Mouse (Mus musculus): Measurements from ENCODE around the gene Dpp3. TPM values are rescaled to one million over a fixed set of nuclear protein-coding genes. Genes with fewer than 3 reads are reported as not detected.
A peak's percentile ranks its signal among the peaks of the same experiment; 100 is the strongest.
"Not testable (repeated sequence)": the region's sequence is repeated elsewhere in the genome, so short reads cannot be mapped to it uniquely, and the experiment has no call there.

Gene Dpp3
- polyA plus RNA-seq (2015; fragmentation: Nextera tagmentation; extraction: Ambion mirVana): 108 and 109 TPM in 2 replicates

- peak within 1 kb of the TSS; percentile 73 for H3K4me3 ChIP-seq (ENCODE audit: low read depth, low read length)
- no peaks in the 10 kb centered on the region for H3K27me3 ChIP-seq (ENCODE audit: control insufficient read depth, insufficient read depth, low read depth, low read length)
- ATAC-seq: peak; percentile 97
- H3K4me1 ChIP-seq (ENCODE audit: control insufficient read depth, insufficient read depth, low read length): peaks cover 19% of the 10 kb centered on the region
- WGBS: 0% methylated on average over 32 of the region's 32 CpGs
- H3K27ac ChIP-seq (ENCODE audit: low read length): peak within 1 kb of the TSS; percentile 66
- H3K4me2 ChIP-seq (ENCODE audit: low read length): peak within 1 kb of the TSS; percentile 77
- H3K9me3 ChIP-seq (replicated peaks; ENCODE audit: control insufficient read depth, low read length, poor library complexity, severe bottlenecking): no peaks in the 10 kb centered on the region
- H3K36me3 ChIP-seq (ENCODE audit: control insufficient read depth, insufficient read depth, low read length): peaks cover 11% of the 10 kb centered on the region; the same call in 1 of the 2 replicates
- peak within 1 kb of the TSS; percentile 59 for H3K9ac ChIP-seq (ENCODE audit: low read depth, low read length)
Measured at GRCm38 (mm10) chr19:4927904-4928531, at the start of gene Dpp3. Dpp3 (minus strand) TSS chr19:4928287.

DNA sequence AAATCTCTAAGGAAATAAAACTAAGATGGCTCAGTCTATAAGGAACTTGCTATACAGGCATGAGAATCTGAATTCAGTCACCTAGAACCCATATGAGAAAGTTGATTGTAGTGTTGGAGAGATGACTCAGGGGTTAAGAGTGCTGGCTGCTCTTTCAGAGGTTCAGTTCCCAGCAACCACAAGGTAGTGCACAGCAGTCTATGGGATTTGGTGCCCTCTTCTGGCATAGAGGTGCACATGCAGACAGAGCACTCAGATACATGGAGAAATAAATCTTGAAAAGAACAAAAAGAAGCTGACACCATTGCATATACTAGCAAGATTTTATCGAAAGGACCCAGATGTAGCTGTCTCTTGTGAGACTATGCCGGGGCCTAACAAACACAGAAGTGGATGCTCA, 40.1 kb upstream of the Dpp3 start:
- no peak overlapping the region for H3K4me2 ChIP-seq (ENCODE audit: low read length)
- no peaks in the 10 kb centered on the region for H3K4me1 ChIP-seq (ENCODE audit: control insufficient read depth, insufficient read depth, low read length)
- 89% methylated on average over 2 of the region's 2 CpGs for WGBS
- no peak overlapping the region for H3K4me3 ChIP-seq (ENCODE audit: low read depth, low read length)
- no peaks in the 10 kb centered on the region for H3K27me3 ChIP-seq (ENCODE audit: control insufficient read depth, insufficient read depth, low read depth, low read length)
- ATAC-seq: no peak
- H3K9ac ChIP-seq (ENCODE audit: low read depth, low read length): no peak overlapping the region
- no peaks in the 10 kb centered on the region for H3K9me3 ChIP-seq (replicated peaks; ENCODE audit: control insufficient read depth, low read length, poor library complexity, severe bottlenecking)
- no peak overlapping the region for H3K27ac ChIP-seq (ENCODE audit: low read length)
- peaks cover 11% of the 10 kb centered on the region for H3K36me3 ChIP-seq (ENCODE audit: control insufficient read depth, insufficient read depth, low read length)

DNA sequence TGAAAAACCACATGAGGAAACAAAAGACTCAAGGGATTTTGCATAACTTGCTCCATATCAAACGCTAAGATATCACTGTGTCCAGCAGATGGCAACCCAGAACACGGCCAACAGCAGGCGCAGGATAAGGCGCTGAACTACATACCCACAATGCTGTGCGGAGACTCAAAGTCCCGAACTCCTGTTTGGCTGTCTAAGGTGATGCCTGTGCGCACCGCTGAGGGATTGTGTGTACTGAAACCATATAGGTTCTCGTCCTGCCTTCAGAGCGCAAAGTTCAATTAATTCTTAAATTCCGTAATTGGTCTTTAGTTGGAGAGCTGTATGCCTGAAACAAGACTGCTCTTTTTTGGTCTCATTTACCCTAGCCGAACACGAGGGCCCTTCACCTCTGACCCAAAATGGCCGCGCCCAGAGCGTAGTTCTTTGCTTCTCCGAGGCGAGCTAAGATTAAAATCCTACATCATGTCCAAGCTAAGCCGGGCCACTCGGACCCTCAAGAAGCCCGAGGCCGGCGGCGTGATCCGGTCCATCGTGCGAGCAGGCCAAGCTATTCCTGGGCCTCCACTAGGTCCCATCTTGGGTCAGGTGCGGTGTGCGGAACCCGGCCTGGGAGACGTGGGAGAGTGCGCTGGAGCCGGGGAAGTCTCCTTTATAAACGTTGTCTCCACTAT, 34.0 kb upstream of the Dpp3 start, which contains the start of gene Mrpl11:
TSS of gene Mrpl11 (plus strand) at position 220 of the 674 bp plus-strand sequence.
- H3K27ac ChIP-seq (ENCODE audit: low read length): peak within 1 kb of the TSS; percentile 89
- H3K9ac ChIP-seq (ENCODE audit: low read depth, low read length): peak within 1 kb of the TSS; percentile 86
- H3K4me3 ChIP-seq (ENCODE audit: low read depth, low read length): peak within 1 kb of the TSS; percentile 85
- no peaks in the 10 kb centered on the region for H3K9me3 ChIP-seq (replicated peaks; ENCODE audit: control insufficient read depth, low read length, poor library complexity, severe bottlenecking)
- WGBS: under 1% methylated on average over 34 of the region's 34 CpGs
- peaks cover 8% of the 10 kb centered on the region for H3K4me1 ChIP-seq (ENCODE audit: control insufficient read depth, insufficient read depth, low read length)
- H3K4me2 ChIP-seq (ENCODE audit: low read length): peak within 1 kb of the TSS; percentile 70
- no peaks in the 10 kb centered on the region for H3K27me3 ChIP-seq (ENCODE audit: control insufficient read depth, insufficient read depth, low read depth, low read length)
- peaks cover 11% of the 10 kb centered on the region for H3K36me3 ChIP-seq (ENCODE audit: control insufficient read depth, insufficient read depth, low read length)
- ATAC-seq: peak; percentile 98

DNA sequence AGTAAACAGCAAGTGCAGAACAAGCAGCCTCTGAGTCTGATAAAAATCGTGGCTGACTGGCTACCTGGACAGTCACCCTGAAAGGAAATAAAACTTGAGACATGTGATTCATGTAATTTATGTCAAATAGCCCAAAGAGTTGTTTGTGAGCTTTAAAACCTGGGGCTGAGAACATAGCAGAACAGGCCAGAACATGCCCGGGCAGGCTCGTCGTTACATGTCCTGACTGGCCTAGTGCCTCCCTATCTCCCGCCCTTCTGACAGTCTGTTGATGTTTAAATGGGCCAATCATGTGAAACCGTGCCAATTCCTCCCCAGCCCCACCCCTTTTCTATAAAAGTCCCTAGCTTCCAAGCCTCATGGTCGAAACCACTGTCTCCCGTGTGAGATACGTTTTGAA, 20.6 kb upstream of the Dpp3 start:
- not testable (repeated sequence) for H3K9ac ChIP-seq (ENCODE audit: low read depth, low read length); H3K4me2 ChIP-seq (ENCODE audit: low read length); H3K4me3 ChIP-seq (ENCODE audit: low read depth, low read length); ATAC-seq; H3K27ac ChIP-seq (ENCODE audit: low read length); H3K27me3 ChIP-seq (ENCODE audit: control insufficient read depth, insufficient read depth, low read depth, low read length); H3K4me1 ChIP-seq (ENCODE audit: control insufficient read depth, insufficient read depth, low read length); H3K36me3 ChIP-seq (ENCODE audit: control insufficient read depth, insufficient read depth, low read length); H3K9me3 ChIP-seq (replicated peaks; ENCODE audit: control insufficient read depth, low read length, poor library complexity, severe bottlenecking)
- WGBS: 88% methylated on average over 9 of the region's 9 CpGs

DNA sequence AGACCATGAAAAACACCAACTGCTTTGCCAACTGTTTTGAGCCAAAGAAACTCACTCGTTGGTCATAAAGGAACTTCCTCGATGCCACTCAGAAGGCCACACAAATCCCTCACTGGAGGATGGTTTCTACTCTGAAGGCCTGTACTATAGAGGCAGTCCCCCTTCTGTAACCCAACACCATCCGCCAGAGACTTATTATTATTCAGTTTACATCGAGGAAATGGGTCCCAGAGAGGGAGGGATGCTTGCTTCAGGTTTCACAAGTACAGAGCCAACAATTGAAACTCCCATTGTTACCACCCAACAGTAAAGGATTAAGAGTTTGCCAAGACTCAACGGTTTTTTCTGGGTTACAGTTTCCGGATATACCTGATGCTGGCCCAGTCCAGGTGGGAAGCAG, 17.5 kb upstream of the Dpp3 start:
- Histone ChIP-seq H3K27ac (ENCODE audit: low read length) (no peak overlapping the region), H3K4me1 (ENCODE audit: control insufficient read depth, insufficient read depth, low read length) (peaks cover 11% of the 10 kb centered on the region), H3K9ac (ENCODE audit: low read depth, low read length) (no peak overlapping the region), H3K4me3 (ENCODE audit: low read depth, low read length) (no peak overlapping the region), H3K27me3 (ENCODE audit: control insufficient read depth, insufficient read depth, low read depth, low read length) (no peaks in the 10 kb centered on the region), H3K4me2 (ENCODE audit: low read length) (no peak overlapping the region), H3K9me3 (replicated peaks; ENCODE audit: control insufficient read depth, low read length, poor library complexity, severe bottlenecking) (no peaks in the 10 kb centered on the region), H3K36me3 (ENCODE audit: control insufficient read depth, insufficient read depth, low read length) (no peaks in the 10 kb centered on the region)
- WGBS: 47% methylated on average over 6 of the region's 6 CpGs
- ATAC-seq: no peak

- H3K27me3 ChIP-seq (ENCODE audit: control insufficient read depth, insufficient read depth, low read depth, low read length): no peaks in the 10 kb centered on the region
- peak overlapping the region; percentile 82 for H3K27ac ChIP-seq (ENCODE audit: low read length)
- peak; percentile 74 for ATAC-seq
Measured at GRCm38 (mm10) chr19:4943253-4943588, 15.1 kb upstream of the Dpp3 start.

GRCm38 (mm10) chr19:4942551-4943252, 14.6 kb upstream of the Dpp3 start, which contains the start of gene Peli3:
Peli3 (minus strand) TSS chr19:4943127.
- Histone ChIP-seq H3K4me3 (ENCODE audit: low read depth, low read length) (peak within 1 kb of the TSS; percentile 70), H3K27ac (ENCODE audit: low read length) (peak within 1 kb of the TSS; percentile 82), H3K27me3 (ENCODE audit: control insufficient read depth, insufficient read depth, low read depth, low read length) (no peaks in the 10 kb centered on the region), H3K4me1 (ENCODE audit: control insufficient read depth, insufficient read depth, low read length) (peaks cover 11% of the 10 kb centered on the region), H3K4me2 (ENCODE audit: low read length) (peak within 1 kb of the TSS; percentile 68), H3K9ac (ENCODE audit: low read depth, low read length) (peak within 1 kb of the TSS; percentile 83), H3K36me3 (ENCODE audit: control insufficient read depth, insufficient read depth, low read length) (peaks cover 3% of the 10 kb centered on the region; the same call in 1 of the 2 replicates), H3K9me3 (replicated peaks; ENCODE audit: control insufficient read depth, low read length, poor library complexity, severe bottlenecking) (no peaks in the 10 kb centered on the region)
- under 1% methylated on average over 54 of the region's 55 CpGs for WGBS
- peak; percentile 94 for ATAC-seq

More at GRCm38 (mm10) chr19:4943253-4943588, 15.1 kb upstream of the Dpp3 start:
- Histone ChIP-seq H3K36me3 (ENCODE audit: control insufficient read depth, insufficient read depth, low read length) (no peaks in the 10 kb centered on the region), H3K4me1 (ENCODE audit: control insufficient read depth, insufficient read depth, low read length) (peaks cover 11% of the 10 kb centered on the region), H3K9me3 (replicated peaks; ENCODE audit: control insufficient read depth, low read length, poor library complexity, severe bottlenecking) (no peaks in the 10 kb centered on the region), H3K9ac (ENCODE audit: low read depth, low read length) (peak overlapping the region; percentile 83), H3K4me2 (ENCODE audit: low read length) (peak overlapping the region; percentile 68), H3K4me3 (ENCODE audit: low read depth, low read length) (peak overlapping the region; percentile 70)
- 7% methylated on average over 13 of the region's 13 CpGs for WGBS

GRCm38 (mm10) chr19:4937444-4938310, 9.6 kb upstream of the Dpp3 start:
- H3K27me3 ChIP-seq (ENCODE audit: control insufficient read depth, insufficient read depth, low read depth, low read length): no peaks in the 10 kb centered on the region
- H3K36me3 ChIP-seq (ENCODE audit: control insufficient read depth, insufficient read depth, low read length): peaks cover 23% of the 10 kb centered on the region; the same call in 1 of the 2 replicates
- 86% methylated on average over 17 of the region's 17 CpGs for WGBS
- no peak overlapping the region for H3K27ac ChIP-seq (ENCODE audit: low read length)
- no peak overlapping the region for H3K9ac ChIP-seq (ENCODE audit: low read depth, low read length)
- no peak overlapping the region for H3K4me3 ChIP-seq (ENCODE audit: low read depth, low read length)
- H3K4me2 ChIP-seq (ENCODE audit: low read length): no peak overlapping the region
- no peak for ATAC-seq
- peaks cover 9% of the 10 kb centered on the region for H3K4me1 ChIP-seq (ENCODE audit: control insufficient read depth, insufficient read depth, low read length)
- no peaks in the 10 kb centered on the region for H3K9me3 ChIP-seq (replicated peaks; ENCODE audit: control insufficient read depth, low read length, poor library complexity, severe bottlenecking)
